Mouse (Mus musculus) CD8-positive naive resting alpha-beta T cell, adult 2 months (primary cell): ENCODE data around the gene Sspn.

Experiments
- DNase-seq, 2 experiments: peaks; one replicate each; pipeline ENCODE4 v3.0.0; 2022; ENCODE audit warnings: low read depth in 2 of 2, low spot score in 2 of 2

The Sspn gene

DNA sequence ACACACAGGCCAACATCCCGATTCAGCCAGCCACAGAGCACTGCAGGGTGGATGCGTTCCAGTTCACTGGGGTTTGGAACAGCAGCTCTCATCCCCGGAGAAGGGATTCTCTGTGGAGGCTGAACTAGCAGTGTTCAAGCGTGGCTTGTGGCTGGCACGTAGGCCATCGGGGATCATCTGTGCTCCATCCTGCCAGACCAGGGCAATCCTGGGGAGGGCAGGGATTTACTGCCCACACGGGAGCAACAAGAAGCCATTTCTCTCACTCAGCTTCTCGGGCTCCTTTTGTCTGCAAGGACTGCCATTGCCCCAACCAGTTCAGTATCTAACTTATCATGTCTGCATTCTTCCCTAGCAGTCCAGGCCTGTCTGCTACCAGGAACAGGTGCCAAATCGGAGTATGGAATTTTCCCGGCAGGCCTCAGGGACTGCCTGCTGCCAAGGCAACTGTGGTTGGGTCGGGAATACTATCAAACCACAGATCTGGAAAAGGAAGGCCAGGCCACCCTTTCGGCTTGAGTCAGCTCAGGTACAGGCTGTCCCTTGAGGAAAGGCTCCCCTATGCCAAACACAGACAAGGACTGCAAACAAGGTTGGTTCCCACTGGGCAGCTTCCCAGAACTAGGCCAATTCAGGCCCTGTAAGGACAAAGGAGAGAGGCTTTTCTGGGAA, 78.8 kb downstream of the Sspn start:
- no peak for DNase-seq

DNA sequence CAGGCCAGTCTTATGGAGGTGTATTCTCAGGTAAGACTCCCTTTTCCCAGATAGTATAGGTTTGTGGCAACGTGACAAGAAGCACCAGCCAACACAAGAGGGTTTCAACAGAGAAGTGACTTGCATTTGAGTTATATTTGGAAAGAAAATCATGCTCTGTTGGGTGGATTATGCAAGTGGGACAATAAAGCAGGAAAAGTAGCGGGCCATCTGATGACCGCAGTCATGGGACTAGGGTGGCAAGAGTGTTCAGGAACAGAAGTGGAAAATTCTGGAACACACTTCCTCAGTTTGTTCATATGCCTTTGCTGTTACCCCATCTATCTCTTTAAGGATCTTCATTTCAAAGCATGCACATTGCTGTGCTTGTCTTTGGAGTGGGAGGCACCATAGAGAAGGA, 82.9 kb downstream of the Sspn start:
- DNase-seq, result no peak
